Mouse (Mus musculus): Measurements from ENCODE around the gene Gk5.

Gene Gk5

DNA sequence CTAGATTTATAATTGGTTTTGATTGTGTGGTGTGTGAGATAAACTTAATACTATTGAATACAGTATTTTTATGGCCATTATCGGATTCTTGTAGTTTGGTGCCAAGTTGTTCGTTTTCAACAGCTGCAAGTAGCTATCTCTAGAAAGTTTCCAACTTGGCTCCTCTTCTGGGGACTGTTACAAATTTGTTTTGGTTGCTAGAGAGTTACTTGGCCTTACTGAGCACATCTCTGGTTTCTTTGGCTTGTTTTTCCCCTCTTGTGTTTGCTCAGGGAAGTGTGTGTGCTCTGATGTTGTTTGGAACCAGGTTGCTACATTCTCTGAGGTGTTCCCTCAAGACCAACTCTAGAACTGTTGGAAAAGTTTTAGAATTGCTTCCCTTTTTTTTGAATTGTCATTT is 104.1 kb downstream of the Gk5 start:
- no peak for DNase-seq (ENCODE audit: low spot score in 2 of 2)

DNA sequence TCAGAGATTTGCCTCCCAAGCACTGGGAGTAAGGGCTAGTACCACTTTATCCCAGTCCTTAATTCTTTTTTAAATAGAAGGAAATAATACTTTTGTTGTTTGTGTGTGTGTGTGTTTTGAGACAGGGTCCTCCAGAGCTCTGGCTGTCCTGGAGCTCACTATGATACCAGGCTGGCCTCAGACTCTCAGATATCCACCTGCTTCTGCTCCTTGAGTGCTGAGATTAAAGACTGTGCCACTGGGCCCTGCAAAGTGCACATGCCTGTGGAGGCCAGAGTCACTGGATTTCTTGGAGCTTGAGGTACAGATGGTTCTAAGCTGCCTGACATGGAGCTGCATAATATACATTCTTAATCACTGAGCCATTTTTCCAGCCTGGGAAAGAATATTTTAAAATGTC is 109.1 kb downstream of the Gk5 start:
- DNase-seq (ENCODE audit: low spot score in 2 of 2): no peak

DNA sequence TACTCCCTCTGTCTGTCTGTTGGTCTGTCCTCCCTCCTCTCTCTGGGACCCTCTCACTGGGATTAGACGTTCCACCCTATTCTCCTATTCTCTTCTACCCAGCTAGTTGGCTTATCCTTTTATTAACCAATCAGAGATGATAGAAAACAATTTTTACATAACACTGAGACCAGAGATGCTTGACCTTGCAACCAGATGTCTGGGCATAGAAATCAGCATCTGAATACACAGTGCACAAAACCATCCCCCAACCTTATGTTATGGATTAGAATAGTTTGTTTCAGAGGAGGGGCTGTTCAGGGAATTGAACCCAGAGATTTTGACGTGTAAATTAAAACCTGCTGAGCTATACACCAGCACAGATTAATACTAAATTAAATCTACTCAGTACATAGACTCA is 111.1 kb downstream of the Gk5 start:
- no peak for DNase-seq (ENCODE audit: low spot score in 2 of 2)

Data from cerebellum, postnatal 4 days (tissue).